Mouse (Mus musculus): ENCODE data around the gene Tmem151b. TPM values are rescaled to one million over a fixed set of nuclear protein-coding genes. Genes with fewer than 3 reads are reported as not detected.

Tmem151b gene
- polyA plus RNA-seq, 1 experiment from 2014 or later: 1.6 TPM

GRCm38 (mm10) chr17:45557246-45557824 lies 7.9 kb upstream of the Tmem151b start:
- no peak for TF ChIP-seq CTCF (IDR thresholded peaks at IDR 0.05; ENCODE audit: low read depth)

GRCm38 (mm10) chr17:45556514-45557245 lies 7.2 kb upstream of the Tmem151b start:
- TF ChIP-seq CTCF (IDR thresholded peaks at IDR 0.05; ENCODE audit: low read depth): no peak
- Histone ChIP-seq H3K27me3 (ENCODE audit: insufficient read depth, low read length) (peaks cover 11% of the 10 kb centered on the region), H3K4me2 (peak overlapping the region; percentile 98), H3K4me3 (ENCODE audit: low read depth, low read length) (peak overlapping the region; percentile 61), H3K9ac (0 out of 2 replicates have a peak overlapping the region, but pooled peaks have one; percentile 60), H3K36me3 (ENCODE audit: insufficient read depth) (no peaks in the 10 kb centered on the region), H3K27ac (ENCODE audit: low read depth) (no peak overlapping the region), H3K9me3 (ENCODE audit: low read depth, low read length) (no peaks in the 10 kb centered on the region), H3K4me1 (ENCODE audit: insufficient read depth) (no peaks in the 10 kb centered on the region)
- WGBS: 58% methylated on average over 3 of the region's 3 CpGs
- DNase-seq: no peak
- ATAC-seq (ENCODE audit: insufficient read depth): no peak

More at GRCm38 (mm10) chr17:45557246-45557824, 7.9 kb upstream of the Tmem151b start:
- Histone ChIP-seq H3K9me3 (ENCODE audit: low read depth, low read length) (no peaks in the 10 kb centered on the region), H3K27me3 (ENCODE audit: insufficient read depth, low read length) (peaks cover 11% of the 10 kb centered on the region), H3K4me1 (ENCODE audit: insufficient read depth) (no peaks in the 10 kb centered on the region), H3K9ac (no peak overlapping the region), H3K27ac (ENCODE audit: low read depth) (no peak overlapping the region), H3K4me2 (peak overlapping the region; percentile 98; the same call in 1 of the 2 replicates), H3K4me3 (ENCODE audit: low read depth, low read length) (no peak overlapping the region), H3K36me3 (ENCODE audit: insufficient read depth) (no peaks in the 10 kb centered on the region)
- ATAC-seq (ENCODE audit: insufficient read depth) (no peak), DNase-seq (no peak)
- 55% methylated on average over 7 of the region's 7 CpGs for WGBS

DNA sequence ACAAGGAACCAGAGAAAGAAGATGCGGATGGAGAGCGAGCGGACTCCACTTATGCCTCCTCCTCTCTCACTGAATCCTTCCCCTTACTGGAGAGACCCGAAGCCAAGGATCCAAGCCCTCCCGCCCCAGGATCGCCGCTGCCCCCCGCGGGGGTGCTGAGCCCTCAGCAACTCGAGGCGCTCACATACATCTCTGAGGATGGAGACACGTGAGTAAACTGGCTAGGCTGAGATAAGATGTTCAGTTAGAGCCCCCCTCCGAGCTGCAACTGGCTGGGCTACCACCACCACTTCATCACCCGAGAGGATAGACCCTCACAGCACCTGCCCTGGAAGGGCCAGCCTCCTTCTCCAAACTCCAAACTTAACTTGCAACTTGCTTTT lies 6.6 kb upstream of the Tmem151b start:
- DNase-seq (no peak), ATAC-seq (ENCODE audit: insufficient read depth) (no peak)
- Histone ChIP-seq H3K4me2 (peak overlapping the region; percentile 98), H3K9ac (peak overlapping the region; percentile 60), H3K27ac (ENCODE audit: low read depth) (no peak overlapping the region), H3K4me1 (ENCODE audit: insufficient read depth) (no peaks in the 10 kb centered on the region), H3K4me3 (ENCODE audit: low read depth, low read length) (peak overlapping the region; percentile 61), H3K9me3 (ENCODE audit: low read depth, low read length) (no peaks in the 10 kb centered on the region), H3K27me3 (ENCODE audit: insufficient read depth, low read length) (peaks cover 15% of the 10 kb centered on the region), H3K36me3 (ENCODE audit: insufficient read depth) (no peaks in the 10 kb centered on the region)
- WGBS: 1% methylated on average over 14 of the region's 14 CpGs
- no peak for TF ChIP-seq CTCF (IDR thresholded peaks at IDR 0.05; ENCODE audit: low read depth)

DNA sequence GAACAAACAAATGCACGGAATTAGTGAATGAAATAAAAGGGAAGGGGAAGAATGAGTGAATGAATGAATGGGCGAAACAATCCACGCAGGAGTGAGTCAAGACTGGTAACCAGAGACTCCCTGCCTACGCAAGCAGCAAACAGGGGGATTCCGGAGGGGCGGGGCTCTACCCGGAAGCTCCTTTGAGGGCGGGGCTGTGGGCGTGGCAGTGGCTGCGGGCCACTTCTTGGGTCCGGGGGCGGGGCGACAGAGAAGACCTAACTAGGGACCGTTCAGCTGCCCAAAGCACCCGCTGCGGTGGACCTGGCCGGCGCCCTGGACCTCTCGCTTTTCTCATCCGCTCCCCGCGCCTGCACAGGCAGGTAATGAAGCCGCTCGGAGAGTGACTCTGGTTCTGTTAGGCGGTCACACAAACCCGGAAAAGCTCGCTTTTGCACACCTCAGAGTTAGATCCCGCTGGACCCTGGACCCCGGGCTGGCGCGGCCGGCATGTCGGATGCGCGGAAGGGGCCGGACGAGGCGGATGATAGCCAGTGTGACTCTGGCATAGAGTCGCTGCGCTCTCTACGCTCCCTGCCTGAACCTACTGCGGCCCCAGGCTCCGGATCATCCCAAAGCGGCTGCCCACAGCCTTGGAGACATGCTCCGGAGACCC lies 6.1 kb upstream of the Tmem151b start, which contains the start of gene Nfkbie:
Nfkbie (plus strand) TSS at position 252 of the 655 bp plus-strand sequence.
- Histone ChIP-seq H3K27me3 (ENCODE audit: insufficient read depth, low read length) (peaks cover 20% of the 10 kb centered on the region), H3K4me1 (ENCODE audit: insufficient read depth) (no peaks in the 10 kb centered on the region), H3K4me3 (ENCODE audit: low read depth, low read length) (peak within 1 kb of the TSS; percentile 61), H3K27ac (ENCODE audit: low read depth) (no peak within 1 kb of the TSS), H3K9me3 (ENCODE audit: low read depth, low read length) (no peaks in the 10 kb centered on the region), H3K9ac (peak within 1 kb of the TSS; percentile 60), H3K36me3 (ENCODE audit: insufficient read depth) (no peaks in the 10 kb centered on the region), H3K4me2 (peak within 1 kb of the TSS; percentile 98)
- WGBS: under 1% methylated on average over 45 of the region's 45 CpGs
- TF ChIP-seq CTCF (IDR thresholded peaks at IDR 0.05; ENCODE audit: low read depth): no peak
- peak; percentile 95 for DNase-seq
- peak; percentile 81 for ATAC-seq (ENCODE audit: insufficient read depth)

DNA sequence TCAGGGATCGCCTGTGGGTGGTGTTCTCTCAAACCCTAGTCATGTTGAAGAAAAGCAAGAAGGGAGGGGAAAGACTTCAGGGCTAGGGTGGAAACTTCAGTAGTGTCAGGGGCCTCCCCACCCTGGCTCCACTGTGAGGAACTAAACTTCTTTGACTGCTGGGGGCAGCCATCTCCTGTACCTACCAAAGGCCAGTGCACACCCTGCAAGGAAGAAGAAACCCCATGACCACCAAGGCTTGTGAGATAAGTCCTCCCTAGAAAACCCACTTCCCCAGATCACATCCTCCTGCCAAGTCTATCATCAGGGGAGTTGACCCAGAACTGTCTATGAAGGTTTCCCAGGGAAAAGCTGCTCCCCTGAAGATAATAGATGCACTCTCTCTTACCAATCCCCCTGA lies 4.9 kb upstream of the Tmem151b start:
- H3K4me3 ChIP-seq (ENCODE audit: low read depth, low read length): no peak overlapping the region
- H3K27me3 ChIP-seq (ENCODE audit: insufficient read depth, low read length): peaks cover 22% of the 10 kb centered on the region
- H3K36me3 ChIP-seq (ENCODE audit: insufficient read depth): no peaks in the 10 kb centered on the region
- no peaks in the 10 kb centered on the region for H3K4me1 ChIP-seq (ENCODE audit: insufficient read depth)
- TF ChIP-seq CTCF (IDR thresholded peaks at IDR 0.05; ENCODE audit: low read depth): no peak
- no peak overlapping the region for H3K27ac ChIP-seq (ENCODE audit: low read depth)
- H3K9ac ChIP-seq: no peak overlapping the region
- ATAC-seq (ENCODE audit: insufficient read depth) (no peak), DNase-seq (no peak)
- no peak overlapping the region for H3K4me2 ChIP-seq
- no peaks in the 10 kb centered on the region for H3K9me3 ChIP-seq (ENCODE audit: low read depth, low read length)
- WGBS: 67% methylated on average over 1 of the region's 1 CpGs

DNA sequence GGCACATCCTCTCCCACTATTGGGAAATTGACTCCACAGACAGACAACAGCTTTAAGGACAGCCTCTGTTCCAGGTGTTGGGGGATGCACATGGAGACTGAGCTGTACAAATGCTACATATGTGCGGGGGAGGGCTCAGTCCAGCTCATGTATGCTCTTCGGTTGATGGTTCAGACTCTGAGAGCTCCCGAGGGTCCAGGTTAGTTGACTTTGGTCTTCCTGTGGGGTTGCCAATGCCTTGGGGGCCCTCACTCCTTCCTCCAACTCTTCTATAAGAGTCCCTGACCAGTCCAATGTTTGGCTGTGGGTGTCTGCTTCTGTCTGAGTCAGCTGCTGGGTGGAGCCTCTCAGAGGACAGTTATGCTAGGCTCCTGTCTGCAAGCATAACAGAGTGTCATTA lies 3.6 kb upstream of the Tmem151b start:
- H3K36me3 ChIP-seq (ENCODE audit: insufficient read depth): no peaks in the 10 kb centered on the region
- no peak for TF ChIP-seq CTCF (IDR thresholded peaks at IDR 0.05; ENCODE audit: low read depth)
- DNase-seq (no peak), ATAC-seq (ENCODE audit: insufficient read depth) (no peak)
- 76% methylated on average over 3 of the region's 3 CpGs for WGBS
- H3K4me2 ChIP-seq: no peak overlapping the region
- H3K27me3 ChIP-seq (ENCODE audit: insufficient read depth, low read length): peaks cover 35% of the 10 kb centered on the region
- no peaks in the 10 kb centered on the region for H3K4me1 ChIP-seq (ENCODE audit: insufficient read depth)
- H3K27ac ChIP-seq (ENCODE audit: low read depth): no peak overlapping the region
- no peak overlapping the region for H3K9ac ChIP-seq
- H3K9me3 ChIP-seq (ENCODE audit: low read depth, low read length): no peaks in the 10 kb centered on the region
- no peak overlapping the region for H3K4me3 ChIP-seq (ENCODE audit: low read depth, low read length)
